Mouse (Mus musculus): Measurements from ENCODE around the gene Pik3c2b.

- TF ChIP-seq GATA1 (IDR thresholded peaks at IDR 0.05; ENCODE audit: low read length) (no peak), TAL1 (IDR thresholded peaks at IDR 0.05; ENCODE audit: low read length) (no peak)
Measured at GRCm38 (mm10) chr1:133129471-133130221, 84.2 kb downstream of the Pik3c2b start.
